Mouse (Mus musculus): ENCODE measurements around the gene Phf10. TPM values are rescaled to one million over a fixed set of nuclear protein-coding genes. Genes with fewer than 3 reads are reported as not detected.
"Not testable (repeated sequence)": the region's sequence is repeated elsewhere in the genome, so short reads cannot be mapped to it uniquely, and the experiment has no call there.

Gene Phf10
- polyA plus RNA-seq, 1 experiment from 2014 or later: 23.4 TPM

GRCm38 (mm10) chr17:14935280-14935679, 25.8 kb downstream of the Phf10 start:
- H3K27me3 ChIP-seq; ATAC-seq (ENCODE audit: low FRiP score, low read depth); H3K27ac ChIP-seq (replicated peaks); H3K36me3 ChIP-seq; H3K4me3 ChIP-seq; H3K4me1 ChIP-seq; H3K4me2 ChIP-seq (replicated peaks); H3K9me3 ChIP-seq; H3K9ac ChIP-seq (replicated peaks): not testable (repeated sequence)
- WGBS: 84% methylated on average over 14 of the region's 14 CpGs

- Histone ChIP-seq H3K27ac (replicated peaks) (no peak overlapping the region), H3K36me3 (no peaks in the 10 kb centered on the region), H3K9ac (replicated peaks) (no peak overlapping the region), H3K4me2 (replicated peaks) (no peak overlapping the region), H3K4me1 (no peaks in the 10 kb centered on the region), H3K27me3 (0 out of 2 replicates have a peak, but pooled peaks cover 6% of the 10 kb centered on the region), H3K4me3 (no peak overlapping the region), H3K9me3 (no peaks in the 10 kb centered on the region)
- no peak for ATAC-seq (ENCODE audit: low FRiP score, low read depth)
- 86% methylated on average over 5 of the region's 5 CpGs for WGBS
Observed at GRCm38 (mm10) chr17:14931469-14931868, 29.6 kb downstream of the Phf10 start.

- Histone ChIP-seq H3K9me3 (no peaks in the 10 kb centered on the region), H3K27ac (replicated peaks) (no peak overlapping the region), H3K27me3 (0 out of 2 replicates have a peak, but pooled peaks cover 6% of the 10 kb centered on the region), H3K4me1 (no peaks in the 10 kb centered on the region), H3K36me3 (no peaks in the 10 kb centered on the region), H3K4me2 (replicated peaks) (no peak overlapping the region), H3K4me3 (no peak overlapping the region), H3K9ac (replicated peaks) (no peak overlapping the region)
- ATAC-seq (ENCODE audit: low FRiP score, low read depth): no peak
- 89% methylated on average over 7 of the region's 7 CpGs for WGBS
Observed at GRCm38 (mm10) chr17:14930697-14931096, 30.4 kb downstream of the Phf10 start.

- H3K4me2 ChIP-seq (replicated peaks): no peak overlapping the region
- ATAC-seq (ENCODE audit: low FRiP score, low read depth): no peak
- 70% methylated on average over 5 of the region's 5 CpGs for WGBS
Observed at GRCm38 (mm10) chr17:14928631-14929030, 32.4 kb downstream of the Phf10 start.

GRCm38 (mm10) chr17:14927644-14928218, 33.3 kb downstream of the Phf10 start:
- 82% methylated on average over 8 of the region's 8 CpGs for WGBS
- H3K9me3 ChIP-seq: no peaks in the 10 kb centered on the region
- no peaks in the 10 kb centered on the region for H3K36me3 ChIP-seq
- H3K4me1 ChIP-seq: no peaks in the 10 kb centered on the region
- no peak overlapping the region for H3K4me2 ChIP-seq (replicated peaks)
- no peaks in the 10 kb centered on the region for H3K27me3 ChIP-seq
- H3K4me3 ChIP-seq: no peak overlapping the region
- no peak overlapping the region for H3K9ac ChIP-seq (replicated peaks)
- no peak overlapping the region for H3K27ac ChIP-seq (replicated peaks)
- no peak for ATAC-seq (ENCODE audit: low FRiP score, low read depth)

More at GRCm38 (mm10) chr17:14928631-14929030, 32.4 kb downstream of the Phf10 start:
- Histone ChIP-seq H3K9me3 (no peaks in the 10 kb centered on the region), H3K9ac (replicated peaks) (no peak overlapping the region), H3K27me3 (no peaks in the 10 kb centered on the region), H3K27ac (replicated peaks) (no peak overlapping the region), H3K4me3 (no peak overlapping the region), H3K36me3 (no peaks in the 10 kb centered on the region), H3K4me1 (no peaks in the 10 kb centered on the region)

- 73% methylated on average over 6 of the region's 6 CpGs for WGBS
- H3K27ac ChIP-seq (replicated peaks): no peak overlapping the region
- ATAC-seq (ENCODE audit: low FRiP score, low read depth): no peak
- H3K4me3 ChIP-seq: no peak overlapping the region
- H3K4me1 ChIP-seq: no peaks in the 10 kb centered on the region
- H3K4me2 ChIP-seq (replicated peaks): no peak overlapping the region
- no peaks in the 10 kb centered on the region for H3K27me3 ChIP-seq
- no peaks in the 10 kb centered on the region for H3K9me3 ChIP-seq
- H3K9ac ChIP-seq (replicated peaks): no peak overlapping the region
- no peaks in the 10 kb centered on the region for H3K36me3 ChIP-seq
Observed at GRCm38 (mm10) chr17:14921582-14921981, 39.5 kb downstream of the Phf10 start.

- 89% methylated on average over 8 of the region's 8 CpGs for WGBS
- Histone ChIP-seq H3K27me3 (no peaks in the 10 kb centered on the region), H3K4me2 (replicated peaks) (no peak overlapping the region), H3K27ac (replicated peaks) (no peak overlapping the region), H3K4me3 (no peak overlapping the region), H3K9ac (replicated peaks) (no peak overlapping the region), H3K9me3 (no peaks in the 10 kb centered on the region), H3K36me3 (no peaks in the 10 kb centered on the region), H3K4me1 (no peaks in the 10 kb centered on the region)
- ATAC-seq (ENCODE audit: low FRiP score, low read depth): no peak
Observed at GRCm38 (mm10) chr17:14917866-14918265, 43.2 kb downstream of the Phf10 start.

- H3K4me1 ChIP-seq: no peaks in the 10 kb centered on the region
- no peak overlapping the region for H3K27ac ChIP-seq (replicated peaks)
- H3K4me2 ChIP-seq (replicated peaks): no peak overlapping the region
- H3K36me3 ChIP-seq: no peaks in the 10 kb centered on the region
- no peaks in the 10 kb centered on the region for H3K9me3 ChIP-seq
- H3K9ac ChIP-seq (replicated peaks): no peak overlapping the region
- no peak overlapping the region for H3K4me3 ChIP-seq
- H3K27me3 ChIP-seq: no peaks in the 10 kb centered on the region
- no peak for ATAC-seq (ENCODE audit: low FRiP score, low read depth)
- 85% methylated on average over 4 of the region's 4 CpGs for WGBS
Observed at GRCm38 (mm10) chr17:14914401-14914800, 46.7 kb downstream of the Phf10 start.

GRCm38 (mm10) chr17:14912981-14913380, 48.1 kb downstream of the Phf10 start:
- WGBS: 88% methylated on average over 8 of the region's 8 CpGs
- Histone ChIP-seq H3K36me3 (no peaks in the 10 kb centered on the region), H3K4me1 (no peaks in the 10 kb centered on the region), H3K4me2 (replicated peaks) (no peak overlapping the region), H3K27me3 (no peaks in the 10 kb centered on the region), H3K4me3 (no peak overlapping the region), H3K27ac (replicated peaks) (no peak overlapping the region), H3K9me3 (no peaks in the 10 kb centered on the region), H3K9ac (replicated peaks) (no peak overlapping the region)
- ATAC-seq (ENCODE audit: low FRiP score, low read depth): no peak

- no peak overlapping the region for H3K27ac ChIP-seq (replicated peaks)
- H3K9ac ChIP-seq (replicated peaks): no peak overlapping the region
- no peak overlapping the region for H3K4me2 ChIP-seq (replicated peaks)
- no peak for ATAC-seq (ENCODE audit: low FRiP score, low read depth)
- H3K4me3 ChIP-seq: no peak overlapping the region
- H3K9me3 ChIP-seq: no peaks in the 10 kb centered on the region
- WGBS: 53% methylated on average over 6 of the region's 6 CpGs
- H3K4me1 ChIP-seq: no peaks in the 10 kb centered on the region
- no peaks in the 10 kb centered on the region for H3K36me3 ChIP-seq
- no peaks in the 10 kb centered on the region for H3K27me3 ChIP-seq
Observed at GRCm38 (mm10) chr17:14912420-14912819, 48.7 kb downstream of the Phf10 start.

- H3K4me2 ChIP-seq (replicated peaks): no peak overlapping the region
- H3K36me3 ChIP-seq: no peaks in the 10 kb centered on the region
- no peak overlapping the region for H3K4me3 ChIP-seq
- no peak for ATAC-seq (ENCODE audit: low FRiP score, low read depth)
- no peak overlapping the region for H3K9ac ChIP-seq (replicated peaks)
- H3K27ac ChIP-seq (replicated peaks): no peak overlapping the region
- no peaks in the 10 kb centered on the region for H3K9me3 ChIP-seq
- H3K4me1 ChIP-seq: no peaks in the 10 kb centered on the region
- WGBS: 88% methylated on average over 5 of the region's 5 CpGs
- H3K27me3 ChIP-seq: 0 out of 2 replicates have a peak, but pooled peaks cover 3% of the 10 kb centered on the region
Observed at GRCm38 (mm10) chr17:14910771-14911170, 50.3 kb downstream of the Phf10 start.

- no peaks in the 10 kb centered on the region for H3K9me3 ChIP-seq
- no peak overlapping the region for H3K4me3 ChIP-seq
- no peak for ATAC-seq (ENCODE audit: low FRiP score, low read depth)
- no peaks in the 10 kb centered on the region for H3K36me3 ChIP-seq
- H3K4me1 ChIP-seq: no peaks in the 10 kb centered on the region
- 0 out of 2 replicates have a peak, but pooled peaks cover 3% of the 10 kb centered on the region for H3K27me3 ChIP-seq
- 91% methylated on average over 5 of the region's 5 CpGs for WGBS
- no peak overlapping the region for H3K9ac ChIP-seq (replicated peaks)
- no peak overlapping the region for H3K27ac ChIP-seq (replicated peaks)
- no peak overlapping the region for H3K4me2 ChIP-seq (replicated peaks)
Observed at GRCm38 (mm10) chr17:14909331-14909730, 51.7 kb downstream of the Phf10 start.

- H3K9ac ChIP-seq (replicated peaks): no peak overlapping the region
- 73% methylated on average over 12 of the region's 12 CpGs for WGBS
- no peak for ATAC-seq (ENCODE audit: low FRiP score, low read depth)
- no peak overlapping the region for H3K4me2 ChIP-seq (replicated peaks)
- H3K27ac ChIP-seq (replicated peaks): no peak overlapping the region
- H3K4me3 ChIP-seq: no peak overlapping the region
- no peaks in the 10 kb centered on the region for H3K4me1 ChIP-seq
- no peaks in the 10 kb centered on the region for H3K9me3 ChIP-seq
- H3K36me3 ChIP-seq: no peaks in the 10 kb centered on the region
- H3K27me3 ChIP-seq: 0 out of 2 replicates have a peak, but pooled peaks cover 3% of the 10 kb centered on the region
Observed at GRCm38 (mm10) chr17:14907136-14907535, 53.9 kb downstream of the Phf10 start.
